Mouse (Mus musculus): ENCODE measurements around the gene Inppl1.

The Inppl1 gene

GRCm38 (mm10) chr7:101837606-101838471 lies at the start of gene Inppl1:
TSS of gene Inppl1 (minus strand) at chr7:101838229.
- DNase-seq (ENCODE audit: low spot score), result peak; percentile 93

GRCm38 (mm10) chr7:101886274-101886673 lies 48.2 kb upstream of the Inppl1 start:
- DNase-seq (ENCODE audit: low spot score), result no peak

GRCm38 (mm10) chr7:101884160-101884559 lies 46.1 kb upstream of the Inppl1 start:
- no peak for DNase-seq (ENCODE audit: low spot score)

GRCm38 (mm10) chr7:101882413-101883154 lies 44.6 kb upstream of the Inppl1 start:
- DNase-seq (ENCODE audit: low spot score), result no peak

- DNase-seq (ENCODE audit: low spot score), result no peak
Observed at GRCm38 (mm10) chr7:101880855-101881254, 42.8 kb upstream of the Inppl1 start.

GRCm38 (mm10) chr7:101875978-101876377 lies 37.9 kb upstream of the Inppl1 start:
- peak; percentile 61 for DNase-seq (ENCODE audit: low spot score)

GRCm38 (mm10) chr7:101871296-101871695 lies 33.3 kb upstream of the Inppl1 start:
- DNase-seq (ENCODE audit: low spot score), result peak; percentile 62

- DNase-seq (ENCODE audit: low spot score), result no peak
Observed at GRCm38 (mm10) chr7:101870629-101871028, 32.6 kb upstream of the Inppl1 start, which contains the start of gene Folr1. TSS of gene Folr1 (minus strand) at chr7:101870788.

GRCm38 (mm10) chr7:101869163-101869500 lies 31.1 kb upstream of the Inppl1 start:
- DNase-seq (ENCODE audit: low spot score), result no peak

GRCm38 (mm10) chr7:101868241-101869162 lies 30.5 kb upstream of the Inppl1 start:
- DNase-seq (ENCODE audit: low spot score), result peak; percentile 48

GRCm38 (mm10) chr7:101867482-101867881 lies 29.5 kb upstream of the Inppl1 start:
- peak; percentile 63 for DNase-seq (ENCODE audit: low spot score)

GRCm38 (mm10) chr7:101866491-101867265 lies 28.6 kb upstream of the Inppl1 start:
- DNase-seq (ENCODE audit: low spot score), result no peak

- DNase-seq (ENCODE audit: low spot score), result no peak
Observed at GRCm38 (mm10) chr7:101863415-101863814, 25.4 kb upstream of the Inppl1 start, which contains the start of gene Anapc15. TSS of gene Anapc15 (plus strand) at chr7:101863715.

- no peak for DNase-seq (ENCODE audit: low spot score)
Observed at GRCm38 (mm10) chr7:101862291-101862690, 24.3 kb upstream of the Inppl1 start.

- no peak for DNase-seq (ENCODE audit: low spot score)
Observed at GRCm38 (mm10) chr7:101860978-101861377, 22.9 kb upstream of the Inppl1 start.

GRCm38 (mm10) chr7:101858362-101858761 lies 20.3 kb upstream of the Inppl1 start:
- DNase-seq (ENCODE audit: low spot score), result no peak

GRCm38 (mm10) chr7:101857094-101857493 lies 19.1 kb upstream of the Inppl1 start, which contains the start of gene Folr2:
TSS of gene Folr2 (minus strand) at chr7:101857194.
- DNase-seq (ENCODE audit: low spot score), result no peak

- no peak for DNase-seq (ENCODE audit: low spot score)
Observed at GRCm38 (mm10) chr7:101853816-101854215, 15.8 kb upstream of the Inppl1 start.

GRCm38 (mm10) chr7:101852846-101853245 lies 14.8 kb upstream of the Inppl1 start:
- DNase-seq (ENCODE audit: low spot score), result no peak

- DNase-seq (ENCODE audit: low spot score), result no peak
Observed at GRCm38 (mm10) chr7:101851689-101852088, 13.7 kb upstream of the Inppl1 start.

GRCm38 (mm10) chr7:101847934-101848333 lies 9.9 kb upstream of the Inppl1 start:
- no peak for DNase-seq (ENCODE audit: low spot score)

All from ovary, adult 18-20 months (tissue).